Mouse (Mus musculus) forebrain, embryonic 14.5 days (tissue): ENCODE results near the gene Fam83e. TPM values are rescaled to one million over a fixed set of nuclear protein-coding genes. Genes with fewer than 3 reads are reported as not detected.

Source experiments
- ATAC-seq: fragments of 200-750 bp; cut with Nextera tagmentation; 2 replicates; pipeline ENCODE4 v1.8.0; 2017; ENCODE audit warnings: mild to moderate bottlenecking, moderate library complexity
- DNase-seq: peaks from one replicate; pipeline ENCODE4 v3.0.0-alpha.2; 2015; ENCODE audit warnings: low spot score
- H3K27ac ChIP-seq: fragments of 300-500 bp; sonication (generic); 2 replicates; pipeline ENCODE4 v1.5.1; 2014; ENCODE audit warnings: low read depth, mild to moderate bottlenecking, control low read depth, low read length, moderate library complexity
- H3K27me3 ChIP-seq: fragments of 300-500 bp; sonication (generic); replicated peaks from 2 replicates; pipeline ENCODE4 v1.6.1; 2014; ENCODE audit warnings: low read length, control low read depth, mixed read lengths; ENCODE audit not compliant: control insufficient read depth, insufficient read depth
- H3K36me3 ChIP-seq: fragments of 300-500 bp; sonication (generic); 2 replicates; pipeline ENCODE4 v1.6.1; 2014; ENCODE audit warnings: low read length, control low read depth; ENCODE audit not compliant: control insufficient read depth, insufficient read depth
- H3K4me1 ChIP-seq: fragments of 300-500 bp; sonication (generic); 2 replicates; pipeline ENCODE4 v1.6.1; 2014; ENCODE audit warnings: antibody characterized with exemption, low read length, control low read depth; ENCODE audit not compliant: control insufficient read depth, insufficient read depth
- H3K4me2 ChIP-seq: fragments of 300-500 bp; sonication (generic); 2 replicates; pipeline ENCODE4 v1.6.1; 2014; ENCODE audit warnings: mild to moderate bottlenecking, control low read depth, low read length
- H3K4me3 ChIP-seq: fragments of 300-500 bp; sonication (generic); 2 replicates; pipeline ENCODE4 v1.5.1; 2014; ENCODE audit warnings: low read depth, low read length, control low read depth
- H3K9ac ChIP-seq: fragments of 300-500 bp; sonication (generic); 2 replicates; pipeline ENCODE4 v1.6.1; 2014; ENCODE audit warnings: mild to moderate bottlenecking, low read length, control low read depth, moderate library complexity
- H3K9me3 ChIP-seq: fragments of 300-500 bp; sonication (generic); replicated peaks from 2 replicates; pipeline ENCODE4 v1.6.1; 2016; ENCODE audit warnings: low read length, control low read depth, mixed read lengths; ENCODE audit not compliant: control insufficient read depth
- WGBS: fragments of 180-500 bp; shearing (Covaris S2); extraction: QIAGEN DNeasy Blood & Tissue Kit; methylation state at CpG from one replicate; pipeline ENCODE4 v1.1.7; 2014; 5-methylcytosine and 5-hydroxymethylcytosine counted together
- polyA plus RNA-seq: library from polyadenylated mRNA; unstranded; fragments of >200 nt; fragmentation: Nextera tagmentation; extraction: Ambion mirVana; gene quantifications from 2 replicates; pipeline ENCODE4 v1.2.1, GENCODE M21; 2014

Gene Fam83e
- polyA plus RNA-seq, 1 experiment from 2014 or later, result 0.11 TPM

DNA sequence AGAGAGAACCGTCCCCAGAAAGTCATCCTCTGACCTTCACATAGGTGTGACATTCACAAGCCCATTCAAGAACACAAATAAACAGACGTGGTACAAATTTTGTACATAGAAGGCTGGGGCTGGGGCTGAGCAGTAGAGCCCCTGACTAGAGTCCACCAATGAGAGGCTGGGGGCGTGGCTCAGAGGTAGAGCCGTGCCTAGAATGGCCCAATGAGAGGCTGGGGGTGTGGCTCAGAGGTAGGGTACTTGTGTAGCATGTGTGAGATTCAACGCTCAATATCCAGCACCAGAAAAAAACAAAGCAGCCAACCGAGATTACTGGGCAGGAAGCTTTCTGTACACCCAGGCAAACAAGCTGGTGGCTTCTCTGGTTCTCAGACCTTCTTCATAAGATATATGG is 34.7 kb downstream of the Fam83e start:
- H3K27me3 ChIP-seq, result peaks cover 16% of the 10 kb centered on the region; the same call in 1 of the 2 replicates
- H3K9ac ChIP-seq, result no peak overlapping the region
- no peak for DNase-seq
- no peak overlapping the region for H3K4me2 ChIP-seq
- no peak overlapping the region for H3K27ac ChIP-seq
- no peaks in the 10 kb centered on the region for H3K36me3 ChIP-seq
- no peaks in the 10 kb centered on the region for H3K4me1 ChIP-seq
- H3K9me3 ChIP-seq, result no peaks in the 10 kb centered on the region
- no peak for ATAC-seq
- H3K4me3 ChIP-seq, result no peak overlapping the region
- 52% methylated on average over 6 of the region's 6 CpGs for WGBS

GRCm38 (mm10) chr7:45759400-45759799 is 38.4 kb downstream of the Fam83e start:
- H3K4me1 ChIP-seq, result no peaks in the 10 kb centered on the region
- 0 out of 2 replicates have a peak overlapping the region, but pooled peaks have one; percentile 3 for H3K4me2 ChIP-seq
- no peak overlapping the region for H3K4me3 ChIP-seq
- DNase-seq (no peak), ATAC-seq (no peak)
- 7% methylated on average over 25 of the region's 27 CpGs for WGBS
- H3K27ac ChIP-seq, result no peak overlapping the region
- H3K9me3 ChIP-seq, result no peaks in the 10 kb centered on the region
- no peaks in the 10 kb centered on the region for H3K36me3 ChIP-seq
- peaks cover 16% of the 10 kb centered on the region; the same call in 1 of the 2 replicates for H3K27me3 ChIP-seq
- H3K9ac ChIP-seq, result peak overlapping the region; percentile 13; the same call in 1 of the 2 replicates

- no peak overlapping the region for H3K4me2 ChIP-seq
- ATAC-seq (no peak), DNase-seq (no peak)
- peaks cover 16% of the 10 kb centered on the region; the same call in 1 of the 2 replicates for H3K27me3 ChIP-seq
- WGBS, result 59% methylated on average over 5 of the region's 5 CpGs
- H3K36me3 ChIP-seq, result no peaks in the 10 kb centered on the region
- no peak overlapping the region for H3K9ac ChIP-seq
- no peak overlapping the region for H3K27ac ChIP-seq
- H3K9me3 ChIP-seq, result no peaks in the 10 kb centered on the region
- H3K4me1 ChIP-seq, result no peaks in the 10 kb centered on the region
- H3K4me3 ChIP-seq, result no peak overlapping the region
Measured at GRCm38 (mm10) chr7:45760151-45760550, 39.1 kb downstream of the Fam83e start.

- Histone ChIP-seq H3K9me3 (no peaks in the 10 kb centered on the region), H3K36me3 (no peaks in the 10 kb centered on the region), H3K9ac (no peak overlapping the region), H3K4me1 (no peaks in the 10 kb centered on the region), H3K4me3 (no peak overlapping the region), H3K27me3 (no peaks in the 10 kb centered on the region), H3K27ac (no peak overlapping the region), H3K4me2 (no peak overlapping the region)
- no peak for DNase-seq
- WGBS, result 61% methylated on average over 8 of the region's 8 CpGs
- ATAC-seq, result no peak
Measured at GRCm38 (mm10) chr7:45765995-45766394, 45.0 kb downstream of the Fam83e start.

DNA sequence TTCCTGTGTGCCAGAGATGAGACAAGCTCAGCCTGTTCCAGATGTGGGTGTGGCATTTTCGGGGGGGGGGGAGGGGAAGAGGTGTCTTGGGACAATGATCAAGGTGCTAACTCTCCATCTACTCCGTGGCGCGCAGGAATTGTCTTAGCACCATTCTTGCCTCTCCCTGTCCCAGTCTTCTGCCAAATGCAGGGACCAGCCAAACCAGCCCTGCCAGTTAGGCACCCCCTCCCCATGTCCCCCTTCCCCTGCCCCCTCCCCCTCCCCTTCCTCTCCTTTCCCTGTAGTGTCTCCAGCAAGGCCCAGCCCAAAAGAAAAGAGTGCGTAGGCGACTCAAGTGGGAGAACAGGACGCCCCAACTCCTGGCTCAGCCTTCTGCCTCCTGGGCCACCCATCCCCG is 45.8 kb downstream of the Fam83e start:
- Histone ChIP-seq H3K4me1 (no peaks in the 10 kb centered on the region), H3K9ac (no peak overlapping the region), H3K36me3 (no peaks in the 10 kb centered on the region), H3K4me3 (no peak overlapping the region), H3K27ac (no peak overlapping the region), H3K4me2 (no peak overlapping the region), H3K27me3 (no peaks in the 10 kb centered on the region), H3K9me3 (no peaks in the 10 kb centered on the region)
- ATAC-seq (no peak), DNase-seq (no peak)
- WGBS, result 50% methylated on average over 8 of the region's 8 CpGs

GRCm38 (mm10) chr7:45767500-45767899 is 46.5 kb downstream of the Fam83e start:
- Histone ChIP-seq H3K27ac (no peak overlapping the region), H3K9ac (no peak overlapping the region), H3K4me1 (no peaks in the 10 kb centered on the region), H3K27me3 (no peaks in the 10 kb centered on the region), H3K4me2 (no peak overlapping the region), H3K9me3 (no peaks in the 10 kb centered on the region), H3K4me3 (no peak overlapping the region), H3K36me3 (no peaks in the 10 kb centered on the region)
- ATAC-seq (no peak), DNase-seq (no peak)
- 92% methylated on average over 6 of the region's 6 CpGs for WGBS

DNA sequence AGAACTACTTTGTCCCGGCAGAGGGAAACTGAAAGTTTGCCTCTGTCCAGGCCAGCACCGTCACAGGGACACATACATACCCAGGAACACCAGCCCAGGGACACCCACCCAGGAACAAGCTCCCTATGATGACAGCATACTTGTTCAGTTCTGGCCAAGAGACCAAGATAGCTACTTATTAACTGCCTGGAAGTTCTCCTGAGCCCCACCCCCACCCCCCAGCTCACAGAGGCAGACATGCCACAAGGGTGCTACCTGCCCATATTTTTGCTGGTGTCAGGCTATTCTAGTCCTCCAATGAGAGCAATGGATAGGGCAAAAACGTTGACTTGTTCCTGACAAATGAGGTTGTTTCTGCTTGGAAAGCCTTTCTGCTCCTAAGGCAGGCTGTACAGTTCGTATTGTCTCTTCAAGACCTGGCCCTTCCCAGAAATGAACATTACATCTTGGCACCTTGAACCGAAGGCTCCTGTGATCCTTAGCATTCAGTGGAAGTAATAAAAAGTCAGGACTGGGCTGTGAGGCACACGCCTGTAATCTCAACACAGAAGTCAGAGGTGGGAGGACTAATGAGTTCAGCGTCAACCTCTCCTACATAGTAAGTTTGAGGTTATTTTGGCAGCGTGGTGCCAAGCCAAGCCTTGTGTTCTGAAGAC is 49.5 kb downstream of the Fam83e start:
- Histone ChIP-seq H3K4me2 (no peak overlapping the region), H3K4me3 (no peak overlapping the region), H3K36me3 (no peaks in the 10 kb centered on the region), H3K27ac (no peak overlapping the region), H3K4me1 (no peaks in the 10 kb centered on the region), H3K9me3 (no peaks in the 10 kb centered on the region), H3K27me3 (no peaks in the 10 kb centered on the region), H3K9ac (no peak overlapping the region)
- 80% methylated on average over 8 of the region's 8 CpGs for WGBS
- no peak for DNase-seq
- no peak for ATAC-seq

GRCm38 (mm10) chr7:45771101-45771500 is 50.1 kb downstream of the Fam83e start:
- no peak for DNase-seq
- Histone ChIP-seq H3K9ac (no peak overlapping the region), H3K27me3 (no peaks in the 10 kb centered on the region), H3K4me1 (no peaks in the 10 kb centered on the region), H3K4me2 (no peak overlapping the region), H3K4me3 (no peak overlapping the region), H3K9me3 (no peaks in the 10 kb centered on the region), H3K27ac (no peak overlapping the region), H3K36me3 (no peaks in the 10 kb centered on the region)
- ATAC-seq, result no peak
- WGBS, result 58% methylated on average over 4 of the region's 4 CpGs

DNA sequence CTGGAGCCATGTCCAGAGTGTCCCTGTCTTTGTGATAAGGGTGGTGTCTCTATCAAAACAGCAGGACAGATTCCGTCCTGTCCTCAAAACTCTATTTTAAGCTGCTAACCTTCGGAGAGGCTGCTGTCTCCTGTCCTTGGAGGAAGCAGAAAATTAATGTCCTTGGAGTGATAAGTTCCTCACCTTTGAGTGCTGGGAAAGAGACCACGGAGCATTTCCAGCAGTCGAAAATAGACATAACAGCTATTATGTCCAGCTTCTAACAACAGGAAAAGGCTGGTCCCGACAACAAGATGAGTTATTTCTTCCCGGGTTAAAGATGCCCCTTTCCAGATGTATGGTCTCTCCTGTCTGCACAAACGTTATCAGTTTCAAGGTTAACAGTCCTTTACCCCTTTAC is 54.2 kb downstream of the Fam83e start:
- no peak overlapping the region for H3K27ac ChIP-seq
- no peaks in the 10 kb centered on the region for H3K36me3 ChIP-seq
- no peak overlapping the region for H3K4me2 ChIP-seq
- no peak overlapping the region for H3K9ac ChIP-seq
- H3K9me3 ChIP-seq, result no peaks in the 10 kb centered on the region
- ATAC-seq, result no peak
- peaks cover 8% of the 10 kb centered on the region; the same call in 1 of the 2 replicates for H3K4me1 ChIP-seq
- H3K4me3 ChIP-seq, result no peak overlapping the region
- no peaks in the 10 kb centered on the region for H3K27me3 ChIP-seq
- 86% methylated on average over 7 of the region's 7 CpGs for WGBS
- DNase-seq, result no peak
